In genomic region chr9:119239274-119239673, GRCm38 (mm10) we compare ENCODE assay signal across 17 mouse cellular contexts. TPM values are rescaled to one million over a fixed set of nuclear protein-coding genes. Genes with fewer than 3 reads are reported as not detected.
"Had no signal": no experiment of that assay in that cellular context is flagged by ENCODE, and none has a peak within 500 bp of the region (broad histone marks: within the 10 kb centered on the region; RNA-seq: fewer than 3 reads in every experiment).

No protein-coding gene starts in this region.

- H3K27me3 ChIP-seq: limb, embryonic 12.5 days had no signal

- ATAC-seq: hindbrain, postnatal 0 days; lung, postnatal 0 days had no signal

- H3K27ac ChIP-seq: hindbrain, postnatal 0 days; limb, embryonic 12.5 days; liver, embryonic 14.5 days; midbrain, embryonic 10.5 days had no signal

- H3K4me3 ChIP-seq: layer of hippocampus, adult 2 months; limb, embryonic 12.5 days; midbrain, embryonic 10.5 days; myocyte had no signal

- H3K9me3 ChIP-seq: limb, embryonic 12.5 days; midbrain, embryonic 10.5 days had no signal

- H3K9ac ChIP-seq: limb, embryonic 12.5 days; liver, embryonic 14.5 days had no signal

- H3K4me1 ChIP-seq: limb, embryonic 12.5 days; midbrain, embryonic 10.5 days had no signal

- DNase-seq: liver; lung, adult 2 months; lung, postnatal 4 days; midbrain, embryonic 14.5 days; spleen, adult 18-20 months; thymus, adult 18-20 months; thymus, postnatal 14 days had no signal

- H3K4me2 ChIP-seq: limb, embryonic 12.5 days had no signal

RNA-seq across cellular contexts. Expression of gene Slc22a13, which starts 30.4 kb away (rescaled TPM):
- polyA plus RNA-seq: hindbrain, postnatal 0 days; intestine, embryonic 14.5 days; limb, embryonic 12.5 days; lung, postnatal 0 days; midbrain, embryonic 10.5 days; myocyte; neural tube, embryonic 11.5 days; stomach, embryonic 14.5 days had no signal
